In genomic region chr13:35447661-35448060, GRCm38 (mm10) we compare ENCODE assay signal across 27 mouse cellular contexts.
"Had no signal": no experiment of that assay in that cellular context is flagged by ENCODE, and none has a peak within 500 bp of the region (broad histone marks: within the 10 kb centered on the region; RNA-seq: fewer than 3 reads in every experiment).

No protein-coding gene starts in this region.

- H3K4me1 ChIP-seq: hindbrain, embryonic 10.5 days; hindbrain, embryonic 12.5 days; limb, embryonic 15.5 days; liver, embryonic 12.5 days had no signal

- DNase-seq: gastrocnemius, adult 2 months; gastrocnemius, postnatal 10 days; gastrocnemius, postnatal 25 days; heart, adult 11 months; heart, adult 2 months; heart, postnatal 4 days; kidney, adult 18-20 months; kidney, adult 8-10 months; kidney, postnatal 10 days; kidney, postnatal 25 days; kidney, postnatal 4 days; left cerebral cortex, postnatal 4 days had no signal

- H3K4me2 ChIP-seq: heart, embryonic 11.5 days; heart, embryonic 13.5 days; heart, embryonic 15.5 days; hindbrain, embryonic 12.5 days; hindbrain, embryonic 14.5 days; limb, embryonic 13.5 days; limb, embryonic 15.5 days; liver, embryonic 12.5 days had no signal

- H3K9me3 ChIP-seq: heart, embryonic 15.5 days; hindbrain, embryonic 10.5 days; hindbrain, embryonic 12.5 days; limb, embryonic 13.5 days; limb, embryonic 15.5 days; liver, embryonic 12.5 days had no signal

- H3K9ac ChIP-seq: heart, embryonic 13.5 days; heart, embryonic 15.5 days; hindbrain, embryonic 12.5 days; hindbrain, embryonic 14.5 days; limb, embryonic 13.5 days; limb, embryonic 15.5 days; liver, embryonic 12.5 days; liver, embryonic 14.5 days had no signal

- ATAC-seq: hindbrain, embryonic 16.5 days; inflammation-experienced regulatory T-cells, adult 6 months; intestine, postnatal 0 days; liver, embryonic 12.5 days had no signal

- H3K27ac ChIP-seq: gastrocnemius, adult 2 months; heart, adult 2 months; heart, embryonic 13.5 days; heart, embryonic 15.5 days; hindbrain, embryonic 10.5 days; hindbrain, embryonic 12.5 days; hindbrain, embryonic 14.5 days; layer of hippocampus, adult 2 months; left cerebral cortex, adult 2 months; limb, embryonic 13.5 days; limb, embryonic 15.5 days; liver, embryonic 12.5 days; liver, embryonic 14.5 days had no signal

- H3K4me3 ChIP-seq: gastrocnemius, adult 2 months; heart, adult 2 months; heart, embryonic 13.5 days; heart, embryonic 15.5 days; hindbrain, embryonic 10.5 days; hindbrain, embryonic 12.5 days; layer of hippocampus, adult 2 months; left cerebral cortex, adult 2 months; limb, embryonic 13.5 days; limb, embryonic 15.5 days; liver, embryonic 12.5 days had no signal

- H3K36me3 ChIP-seq: heart, embryonic 13.5 days; heart, embryonic 15.5 days; hindbrain, embryonic 10.5 days; hindbrain, embryonic 12.5 days; limb, embryonic 13.5 days; limb, embryonic 15.5 days; liver, embryonic 12.5 days had no signal

- H3K27me3 ChIP-seq: heart, embryonic 13.5 days; heart, embryonic 15.5 days; hindbrain, embryonic 12.5 days; limb, embryonic 13.5 days; limb, embryonic 15.5 days; liver, embryonic 12.5 days had no signal
